Mouse (Mus musculus) cerebellum, postnatal 36 days (tissue): ENCODE measurements around the gene Syndig1.
A peak's percentile ranks its signal among the peaks of the same experiment; 100 is the strongest.

ENCODE experiments used
- DNase-seq, 2 experiments: peaks; one replicate each; pipeline ENCODE4 v3.0.0; 2021 to 2022; ENCODE audit warnings: mixed read lengths in 2 of 2

Syndig1 gene

GRCm38 (mm10) chr2:149877954-149878353, 48.9 kb downstream of the Syndig1 start:
- DNase-seq = peak in 1 of 2 experiments; percentile 0

DNA sequence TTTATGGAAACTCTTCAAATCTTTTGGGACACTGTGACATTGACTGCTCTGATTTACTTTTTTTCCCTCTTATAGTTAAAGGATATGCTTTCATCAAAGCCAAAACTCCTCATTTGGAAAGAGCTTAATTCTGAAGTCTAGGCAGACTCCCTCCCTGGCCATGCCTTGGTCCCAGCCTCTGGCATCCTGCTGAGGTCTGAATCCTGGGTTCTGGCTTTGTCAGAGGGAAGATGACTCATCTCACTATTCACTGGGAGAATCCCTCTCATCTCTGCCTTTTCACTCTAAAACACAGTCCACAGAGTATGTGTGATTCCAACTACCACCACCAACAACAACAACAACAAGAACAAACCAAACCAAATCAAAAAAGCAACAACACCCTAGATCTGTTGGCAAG, 58.6 kb downstream of the Syndig1 start:
- DNase-seq = peak; percentile 33 to 46

GRCm38 (mm10) chr2:149891647-149892046, 62.6 kb downstream of the Syndig1 start:
- DNase-seq = peak in 1 of 2 experiments; percentile 0

GRCm38 (mm10) chr2:149896337-149896736, 67.3 kb downstream of the Syndig1 start:
- no peak for DNase-seq

DNA sequence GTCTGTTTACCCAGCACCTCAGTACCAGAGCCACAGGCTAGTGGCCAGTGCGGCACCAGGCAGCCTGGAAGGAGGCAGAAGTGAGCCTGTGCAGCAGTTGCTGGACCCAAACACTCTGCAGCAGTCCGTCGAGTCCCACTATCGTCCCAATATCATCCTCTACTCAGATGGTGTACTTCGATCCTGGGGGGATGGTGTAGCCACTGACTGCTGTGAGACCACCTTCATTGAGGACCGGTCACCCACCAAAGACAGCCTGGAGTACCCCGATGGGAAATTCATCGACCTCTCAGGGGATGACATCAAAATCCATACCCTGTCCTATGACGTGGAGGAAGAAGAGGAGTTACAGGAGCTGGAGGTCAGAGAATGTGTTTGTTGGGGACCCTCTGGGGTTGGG, 70.6 kb downstream of the Syndig1 start:
- peak in 1 of 2 experiments; percentile 1 for DNase-seq

DNA sequence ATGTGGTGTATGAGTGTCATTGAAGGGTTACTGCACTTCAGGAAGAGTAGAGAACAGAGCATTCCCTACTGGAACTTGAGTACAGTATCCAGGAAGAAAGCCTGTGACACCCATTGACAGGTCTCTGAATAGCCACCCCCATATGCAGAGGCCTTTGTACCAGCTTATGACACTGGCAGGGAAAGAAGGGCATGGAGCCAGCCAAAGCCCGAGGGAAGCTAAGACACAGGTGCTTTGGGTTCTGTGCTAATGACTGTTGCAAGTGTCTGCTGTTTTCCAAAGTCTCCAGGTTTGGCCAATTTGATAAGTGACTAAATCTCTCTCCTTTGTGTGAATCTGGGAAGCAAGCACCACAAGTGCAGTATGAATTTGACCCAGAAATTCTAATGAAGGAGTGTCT, 71.6 kb downstream of the Syndig1 start:
- peak; percentile 15 for DNase-seq

DNA sequence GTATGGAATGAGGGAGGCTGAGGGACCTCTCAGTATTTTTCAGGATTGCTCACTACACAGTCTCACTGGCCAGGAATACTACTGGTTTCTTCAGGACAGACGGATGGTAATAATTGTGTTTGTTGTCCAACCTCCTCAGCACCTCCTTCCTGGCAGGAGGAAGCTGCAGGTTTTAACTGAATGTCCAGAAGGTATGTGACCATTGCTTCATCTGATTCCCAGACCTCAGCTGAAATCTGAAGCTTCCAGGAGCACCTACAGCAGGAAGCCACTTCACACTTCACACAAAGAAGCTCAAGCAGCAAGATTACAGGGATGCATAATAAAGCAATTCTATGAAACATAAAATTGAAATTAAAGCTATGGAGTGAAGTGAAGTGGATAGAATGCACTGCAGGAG, 75.4 kb downstream of the Syndig1 start:
- peak in 1 of 2 experiments; percentile 12 for DNase-seq

DNA sequence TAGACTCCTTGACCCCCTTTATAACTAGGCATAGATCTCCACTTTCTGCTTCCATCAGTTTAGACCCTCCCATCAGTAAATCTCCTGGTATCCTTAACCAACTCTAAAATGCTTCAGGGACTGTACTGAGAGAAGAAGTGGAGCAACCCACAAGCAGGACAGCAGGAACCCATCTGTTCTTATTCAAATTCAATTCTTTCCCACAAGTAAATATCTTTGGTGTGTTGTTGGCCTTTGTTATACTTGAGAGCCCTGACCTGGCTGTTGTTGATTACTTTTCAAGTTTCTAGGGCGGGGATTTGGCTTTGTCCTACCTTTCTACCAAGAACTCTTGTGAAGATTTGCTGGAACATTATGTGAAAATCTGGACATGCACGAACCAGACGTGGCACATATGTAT, 77.7 kb downstream of the Syndig1 start:
- no peak for DNase-seq

- peak; percentile 18 to 39 for DNase-seq
Measured at GRCm38 (mm10) chr2:149917162-149917561, 88.2 kb downstream of the Syndig1 start.

DNA sequence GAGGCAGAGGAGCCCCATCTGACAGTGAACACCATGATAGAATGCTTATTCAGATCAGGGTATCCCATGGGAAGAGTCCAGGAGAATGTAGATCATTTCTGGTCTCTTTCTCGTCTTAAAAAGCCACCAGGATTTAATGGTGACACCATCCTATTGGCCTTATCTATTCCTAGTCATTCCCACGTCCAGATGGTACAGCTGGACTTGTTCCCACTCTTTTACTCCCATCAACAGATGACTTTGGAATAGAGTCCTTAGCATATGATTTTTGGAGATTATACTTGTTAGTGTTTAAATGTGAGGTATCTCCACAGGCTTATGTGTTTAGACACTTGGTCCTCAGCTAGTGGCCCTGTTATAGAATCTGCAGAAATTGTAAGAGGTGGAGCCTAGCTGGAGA, 94.5 kb downstream of the Syndig1 start:
- peak; percentile 14 to 38 for DNase-seq

DNA sequence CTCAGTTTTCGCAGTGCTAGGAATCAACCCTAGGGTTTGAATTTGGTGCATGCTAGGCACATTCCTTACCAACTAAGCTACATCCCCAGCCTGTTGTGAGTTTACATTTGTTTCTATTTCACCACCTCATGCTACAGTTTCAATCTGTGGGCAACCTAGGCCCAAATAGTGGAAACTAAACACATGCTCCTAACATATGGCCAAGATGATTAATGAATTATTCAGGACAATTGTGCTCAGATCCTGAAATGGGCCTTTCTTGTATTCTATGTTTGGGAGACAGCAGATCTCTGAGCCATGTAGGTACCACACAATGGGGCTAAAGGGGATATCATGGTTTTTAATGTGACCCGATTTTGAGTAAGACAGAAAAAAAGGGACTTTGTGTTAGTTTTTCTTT, 96.9 kb downstream of the Syndig1 start:
- DNase-seq = no peak

DNA sequence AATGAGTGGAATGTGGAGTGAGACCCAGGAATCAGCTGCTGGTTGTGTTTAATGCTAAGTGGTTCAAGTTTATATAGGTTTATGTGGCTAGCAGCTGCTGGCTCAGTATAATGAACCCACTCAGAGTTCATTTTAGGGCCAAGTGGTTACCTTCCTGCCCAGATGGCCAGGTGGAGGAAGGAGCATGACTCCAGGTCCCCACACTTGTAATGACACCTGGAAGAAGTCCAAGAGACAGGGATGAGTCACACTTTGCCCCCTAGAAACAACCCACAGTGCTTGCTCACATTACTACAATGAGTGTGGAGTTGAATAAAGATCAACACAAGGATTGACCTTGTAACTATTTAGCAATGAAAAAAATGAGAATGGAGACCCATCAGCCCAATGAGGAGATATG, 98.0 kb downstream of the Syndig1 start:
- DNase-seq = peak; percentile 27 to 48

DNA sequence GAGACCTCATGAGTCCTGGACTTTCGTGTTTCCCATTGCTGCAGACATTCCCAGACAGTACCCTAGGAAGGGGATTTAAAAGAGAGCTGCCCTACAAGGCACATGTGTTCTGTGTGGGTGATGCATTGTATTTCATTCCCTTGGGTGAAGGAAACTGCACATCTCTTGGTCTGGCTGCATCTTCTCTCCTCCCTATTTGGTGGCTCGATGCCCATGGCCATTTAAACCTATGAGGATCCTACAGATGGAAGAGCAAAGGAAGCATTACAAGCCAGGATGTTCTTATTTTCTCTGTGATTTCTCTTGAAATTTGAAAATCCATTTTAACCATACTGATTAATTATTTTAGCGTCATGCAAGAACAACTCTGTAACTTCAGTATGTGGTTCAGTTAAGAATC, 98.5 kb downstream of the Syndig1 start:
- DNase-seq = peak; percentile 29 to 30

GRCm38 (mm10) chr2:149929986-149930385, 101.0 kb downstream of the Syndig1 start:
- DNase-seq = no peak

- DNase-seq = no peak
Measured at GRCm38 (mm10) chr2:149931111-149931510, 102.1 kb downstream of the Syndig1 start.

GRCm38 (mm10) chr2:149932095-149932494, 103.1 kb downstream of the Syndig1 start:
- DNase-seq = no peak

DNA sequence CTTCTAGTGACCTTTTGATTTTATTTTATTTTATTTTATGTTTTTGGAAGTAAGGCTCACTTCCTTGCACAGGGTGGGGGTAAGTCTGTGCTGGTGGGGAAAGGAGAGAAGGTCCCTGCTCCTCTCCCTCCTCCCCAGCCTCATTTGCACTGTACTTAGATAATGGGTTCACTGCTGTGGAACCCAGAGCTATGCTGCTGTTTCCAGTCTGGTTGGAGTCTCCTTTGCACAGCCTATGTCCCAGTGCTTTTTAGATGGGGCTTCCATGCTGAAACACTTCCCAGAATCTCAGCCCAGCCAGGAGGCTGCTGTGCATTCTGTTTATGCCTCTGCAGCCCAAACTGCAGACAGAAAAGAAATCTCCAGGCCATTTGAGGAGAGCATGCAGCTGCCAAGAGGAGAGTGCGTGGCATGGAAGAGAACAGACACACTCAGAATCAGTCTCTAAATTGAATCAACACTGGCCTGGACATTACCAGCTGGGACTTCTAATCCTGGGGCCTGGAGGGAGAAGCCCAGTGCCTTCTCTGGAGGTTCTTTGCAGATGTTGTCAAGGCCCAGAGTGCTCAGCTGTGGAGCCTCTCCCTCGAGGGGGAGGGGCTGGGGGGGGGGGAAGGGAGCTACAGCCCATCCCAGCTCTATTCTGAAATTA, 104.4 kb downstream of the Syndig1 start:
- no peak for DNase-seq

GRCm38 (mm10) chr2:149934139-149934538, 105.1 kb downstream of the Syndig1 start:
- no peak for DNase-seq

GRCm38 (mm10) chr2:149938829-149939228, 109.8 kb downstream of the Syndig1 start:
- DNase-seq = peak; percentile 17 to 36

GRCm38 (mm10) chr2:149939586-149939985, 110.6 kb downstream of the Syndig1 start:
- DNase-seq = no peak

DNA sequence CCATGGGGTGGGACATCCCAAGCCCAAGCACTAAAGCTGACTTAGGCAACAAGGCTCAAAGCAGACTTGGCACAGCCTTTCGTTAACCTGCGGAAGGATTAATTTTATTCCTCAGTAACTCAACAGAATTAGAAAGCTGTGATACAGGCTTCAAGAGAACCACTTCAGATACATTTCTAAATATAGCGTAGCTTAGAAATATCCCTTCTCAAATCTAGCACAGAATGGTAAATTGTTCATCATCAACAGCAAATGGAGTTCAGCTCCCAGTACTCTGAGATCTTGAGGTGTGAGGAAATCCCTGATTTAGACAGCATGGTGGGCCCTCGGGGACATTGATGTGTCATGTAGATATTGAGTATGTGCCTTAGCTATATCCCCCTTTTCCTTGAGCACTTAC, 121.6 kb downstream of the Syndig1 start:
- DNase-seq = no peak

DNA sequence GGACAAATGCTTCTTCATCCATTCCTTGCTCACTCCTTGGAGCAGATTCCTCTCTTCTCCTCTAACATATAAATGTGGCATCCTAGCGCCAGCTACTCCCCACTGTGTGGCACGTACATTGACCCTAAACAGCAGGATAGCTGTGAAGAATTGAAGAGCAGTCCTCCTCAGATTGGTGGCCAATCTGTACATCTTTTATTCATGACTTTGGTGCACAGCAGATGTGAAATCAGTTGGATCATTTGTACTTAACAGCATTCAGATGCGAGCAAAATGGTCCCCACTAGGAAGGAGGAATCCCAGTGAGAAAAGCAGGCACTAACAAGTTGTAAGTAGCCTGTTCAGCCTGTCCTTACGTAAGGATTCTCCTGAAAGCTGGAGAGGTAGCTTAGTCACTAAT, 142.0 kb downstream of the Syndig1 start:
- DNase-seq = no peak

- DNase-seq = peak; percentile 13 to 16
Measured at GRCm38 (mm10) chr2:149973583-149973982, 144.6 kb downstream of the Syndig1 start.

DNA sequence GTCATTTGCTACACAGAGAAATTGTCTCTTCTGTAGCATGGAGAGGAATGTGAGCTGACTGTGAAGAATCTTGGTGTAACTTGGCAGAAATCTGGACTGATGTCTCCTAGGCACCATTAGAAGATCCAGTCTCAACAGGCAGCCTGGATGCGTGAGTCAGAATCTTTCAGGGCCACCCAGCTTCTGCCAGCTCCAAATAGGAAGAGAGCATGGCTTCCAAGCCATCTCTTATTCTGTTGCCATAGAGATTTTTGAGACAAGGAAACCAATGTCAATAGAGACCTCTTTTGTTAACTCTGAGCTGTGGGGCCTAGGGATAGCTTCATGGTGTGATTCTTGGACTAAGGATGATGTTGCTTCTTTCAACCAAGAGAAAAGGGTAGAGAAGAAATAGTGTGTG, 151.4 kb downstream of the Syndig1 start:
- no peak for DNase-seq

DNA sequence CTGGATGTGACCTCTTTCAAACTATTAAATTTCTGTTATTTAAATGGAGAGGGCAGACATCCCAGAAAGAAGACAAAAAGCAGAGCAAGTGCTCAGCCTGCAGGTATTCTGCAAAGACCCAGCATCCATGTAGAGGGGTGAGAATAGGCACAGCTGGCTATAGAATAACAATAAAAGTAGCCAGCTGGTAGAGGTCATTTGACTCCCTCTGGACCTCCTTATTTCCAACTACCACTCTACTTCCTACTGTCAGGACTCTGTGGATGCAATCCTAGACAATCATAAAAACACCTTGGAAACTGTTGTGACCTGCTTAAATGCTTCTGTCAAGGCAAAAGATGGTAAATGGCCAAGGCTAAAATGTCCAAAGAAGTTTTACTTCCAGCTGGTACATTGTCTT, 153.5 kb downstream of the Syndig1 start:
- DNase-seq = no peak
